Comparison of ENCODE assay signal across 8 mouse cellular contexts in the genomic region with DNA sequence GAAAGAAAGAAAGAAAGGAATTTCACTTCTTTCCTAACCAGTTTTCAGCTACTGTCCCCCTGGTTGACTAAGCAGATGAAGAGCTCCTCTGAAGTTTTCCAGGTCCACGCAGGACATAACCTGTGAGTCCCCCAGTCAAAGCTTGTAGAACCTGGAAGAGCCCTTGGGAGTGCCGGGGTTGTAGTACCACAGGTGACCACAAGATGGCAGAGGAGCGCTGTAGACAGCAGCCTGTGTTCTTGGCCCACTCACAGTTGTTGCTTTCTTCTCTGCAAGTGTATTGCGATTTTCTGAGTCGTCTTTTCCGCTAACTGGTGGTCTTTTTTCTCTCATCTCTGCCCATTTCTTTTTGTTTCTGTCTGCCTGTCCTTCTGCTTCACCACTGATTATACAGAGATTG.
DNase-seq lines count a peak whose midpoint lies in the region; ATAC-seq and TF ChIP-seq lines count a peak whose summit lies in the region.

No protein-coding gene starts in this region.

- peak; percentile 84 for DNase-seq in A20 (ENCODE audit: low read depth, low spot score)
- DNase-seq in brain, embryonic 18.5 days (ENCODE audit: low read depth, low spot score), result peak; percentile 64
- peak; percentile 38 to 73 for DNase-seq in kidney, adult 8-10 months
- DNase-seq in lung, adult 2 months, result peak; percentile 80
- DNase-seq in right cerebral cortex, adult 2 months (ENCODE audit: low spot score in 2 of 2), result peak; percentile 79 to 90

- peak; percentile 100 for TF ChIP-seq CTCF in E14TG2a.4 (conservative IDR thresholded peaks at IDR 0.05; ENCODE audit: low read length)
- peak; percentile 99 for TF ChIP-seq CTCF in lung, adult 2 months (IDR thresholded peaks at IDR 0.05; ENCODE audit: insufficient read depth, low read length)

- peaks cover 77% of the 10 kb centered on the region for H3K4me1 ChIP-seq in E14TG2a.4 (replicated peaks; ENCODE audit: low read depth, low read length)
- peaks cover 17% of the 10 kb centered on the region for H3K4me1 ChIP-seq in forebrain, embryonic 13.5 days
- H3K4me1 ChIP-seq in lung, adult 2 months (ENCODE audit: control insufficient read depth, insufficient read depth, low read length), result peaks cover 13% of the 10 kb centered on the region

- no peak overlapping the region for H3K27ac ChIP-seq in forebrain, embryonic 13.5 days

- no peaks in the 10 kb centered on the region for H3K9me3 ChIP-seq in E14TG2a.4 (ENCODE audit: low read length)
- H3K9me3 ChIP-seq in forebrain, embryonic 13.5 days (replicated peaks), result no peaks in the 10 kb centered on the region

- TF ChIP-seq POLR2A in lung, adult 2 months (IDR thresholded peaks at IDR 0.05; ENCODE audit: borderline replicate concordance, extremely low read depth, low read depth, low read length), result no peak; the same call in 1 of the 2 replicates

- H3K9ac ChIP-seq in forebrain, embryonic 13.5 days, result no peak overlapping the region

- peaks cover 20% of the 10 kb centered on the region for H3K36me3 ChIP-seq in E14TG2a.4 (ENCODE audit: insufficient read depth, low read length)
- peaks cover 18% of the 10 kb centered on the region for H3K36me3 ChIP-seq in forebrain, embryonic 13.5 days (ENCODE audit: poor library complexity, severe bottlenecking)

- WGBS in forebrain, embryonic 13.5 days, result 5% methylated on average over 6 of the region's 6 CpGs
- WGBS in lung, adult 2 months, result 2% methylated on average over 6 of the region's 6 CpGs

- no peak overlapping the region for H3K4me2 ChIP-seq in forebrain, embryonic 13.5 days

- peak; percentile 61; the same call in 1 of the 2 replicates for ATAC-seq in forebrain, embryonic 13.5 days
- ATAC-seq in inflammation-experienced regulatory T-cells, adult 6 months, result no peak

- no peak overlapping the region for H3K4me3 ChIP-seq in E14TG2a.4 (replicated peaks; ENCODE audit: low read length)
- H3K4me3 ChIP-seq in forebrain, embryonic 13.5 days, result no peak overlapping the region
- H3K4me3 ChIP-seq in lung, adult 2 months (replicated peaks; ENCODE audit: extremely low read depth, low read depth, low read length), result no peak overlapping the region

- peaks cover 7% of the 10 kb centered on the region; the same call in 1 of the 2 replicates for H3K27me3 ChIP-seq in E14TG2a.4 (ENCODE audit: insufficient read depth, low read length)
- H3K27me3 ChIP-seq in forebrain, embryonic 13.5 days, result peaks cover 14% of the 10 kb centered on the region; the same call in 1 of the 2 replicates
